Mouse (Mus musculus) 3T3-L1 (cell line): ENCODE measurements around the gene Ensa.

ENCODE experiments used
- DNase-seq: peaks from one replicate; pipeline ENCODE4 v3.0.0-alpha.2; 2015; ENCODE audit warnings: low read depth, low spot score

Ensa gene

GRCm38 (mm10) chr3:95679551-95679950 is 54.8 kb downstream of the Ensa start:
- no peak for DNase-seq

- DNase-seq, result no peak
Observed at GRCm38 (mm10) chr3:95680673-95681072, 55.9 kb downstream of the Ensa start.

DNA sequence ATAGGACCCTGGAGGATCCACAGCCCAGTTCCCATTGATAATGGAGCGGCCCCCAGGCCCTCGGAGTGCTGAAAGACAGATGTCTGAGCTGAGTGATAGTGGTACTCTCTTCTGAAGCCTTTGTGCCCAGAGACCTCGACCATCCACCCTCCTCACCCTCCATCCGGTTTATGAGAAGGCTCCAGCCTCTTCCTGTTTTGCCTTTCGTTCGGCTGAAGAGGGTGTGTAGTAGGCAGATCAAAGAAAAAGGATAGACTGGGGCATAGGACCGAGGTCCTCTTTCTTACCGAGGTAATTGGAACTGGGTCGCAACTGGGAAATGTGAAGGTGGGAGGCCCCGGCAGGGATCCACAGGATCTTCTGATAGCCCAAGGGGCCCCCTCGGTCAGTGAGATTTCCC is 56.6 kb downstream of the Ensa start:
- no peak for DNase-seq
